Mouse (Mus musculus): ENCODE measurements around the gene Flvcr2.
A peak's percentile ranks its signal among the peaks of the same experiment; 100 is the strongest.
"Not testable (repeated sequence)": the region's sequence is repeated elsewhere in the genome, so short reads cannot be mapped to it uniquely, and the experiment has no call there.

The Flvcr2 gene

DNA sequence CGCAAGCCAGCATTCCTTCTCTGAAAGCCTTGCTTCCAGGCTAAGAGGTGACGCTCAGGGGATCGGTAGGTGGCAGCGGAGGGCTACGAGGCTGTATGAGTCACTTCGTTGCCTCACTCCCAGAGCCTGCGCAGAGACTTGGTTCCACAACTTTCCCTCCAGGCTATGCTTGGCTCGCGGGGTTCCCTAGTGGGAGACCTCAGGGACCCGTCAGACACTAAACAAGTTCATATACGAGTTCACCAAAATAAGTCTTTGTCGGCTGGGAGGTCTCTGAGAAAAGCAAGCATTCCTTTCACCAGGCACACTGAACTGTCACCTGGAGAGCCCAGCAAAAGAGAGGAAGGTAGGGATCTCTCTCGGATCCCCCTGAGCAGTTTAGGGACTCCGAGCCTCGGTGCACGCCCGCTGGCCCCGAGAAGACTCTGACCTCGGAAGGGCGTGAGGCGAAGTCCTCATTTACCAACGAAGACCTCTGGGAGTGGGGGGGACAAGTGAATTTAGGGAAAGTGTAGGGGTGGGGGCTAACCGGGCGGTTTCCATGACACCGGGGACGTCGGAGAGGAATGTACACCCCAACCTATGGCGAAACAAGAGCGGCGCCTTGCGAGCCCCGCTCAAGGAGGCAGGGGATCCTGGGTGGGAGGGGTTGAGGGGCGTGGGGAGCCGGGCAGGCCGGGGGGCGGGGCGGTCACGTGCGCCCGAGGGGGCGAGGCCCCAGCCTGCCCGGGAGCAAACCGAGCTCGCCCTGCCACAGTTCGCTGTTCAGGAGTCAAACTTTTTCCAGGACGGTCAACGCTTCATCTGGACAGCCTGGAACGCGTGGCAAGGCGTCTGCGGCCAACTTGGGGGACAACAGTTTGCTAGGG, at the start of gene Flvcr2:
Gene Flvcr2 (plus strand): TSS at position 713 of the 869 bp plus-strand sequence.
- DNase-seq (ENCODE audit: low read depth): peak; percentile 71

DNA sequence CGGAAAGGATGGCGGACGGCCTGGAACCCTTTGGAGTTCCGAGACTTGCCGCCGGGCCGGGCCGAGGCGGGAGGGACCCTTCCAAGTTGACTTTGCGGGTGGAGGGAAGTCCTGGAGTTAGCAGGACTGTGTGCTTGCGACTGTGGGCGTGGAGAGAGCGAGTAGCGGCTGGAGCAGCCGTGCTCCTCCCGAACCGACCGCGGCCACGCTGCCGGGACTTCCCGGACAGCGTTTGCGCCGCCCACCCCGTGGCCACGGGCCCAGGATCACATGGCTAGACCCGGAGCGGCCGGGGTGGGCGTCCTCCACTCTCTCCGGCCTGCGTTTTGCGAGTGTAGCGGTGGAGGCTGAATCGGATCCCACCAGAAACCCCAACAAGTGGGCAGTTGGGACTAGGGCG, 48.2 kb upstream of the Flvcr2 start:
- DNase-seq (ENCODE audit: low read depth): not testable (repeated sequence)

DNA sequence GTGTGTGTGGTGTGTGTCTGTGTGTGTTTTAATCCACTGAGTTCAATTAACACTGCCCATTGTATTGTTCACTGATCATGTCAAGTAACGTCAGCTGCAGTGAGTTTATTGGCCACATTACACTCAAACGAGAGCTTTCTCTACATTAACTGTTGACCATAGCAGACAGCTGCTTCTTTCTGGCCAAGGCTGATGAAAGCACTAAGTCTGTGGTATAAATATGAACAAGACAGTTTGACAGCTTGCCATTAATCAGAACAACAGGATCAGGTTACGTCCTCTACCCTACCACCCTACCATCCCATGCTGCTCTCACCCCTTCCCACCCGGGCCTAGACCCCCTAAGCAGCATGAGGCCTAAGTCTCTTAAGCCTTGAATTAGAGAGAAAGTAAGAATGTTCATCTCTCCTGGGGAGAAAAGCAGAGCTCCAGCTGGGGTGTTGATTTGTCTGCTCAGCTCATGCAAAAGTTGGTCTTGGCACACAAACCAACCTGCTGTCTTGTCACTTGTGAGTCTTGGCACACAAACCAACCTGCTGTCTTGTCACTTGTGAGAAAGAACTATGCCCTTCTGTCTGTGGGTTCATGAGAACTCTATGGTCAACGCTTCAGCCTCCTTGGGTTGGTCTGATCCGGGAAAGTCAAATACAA, 46.0 kb upstream of the Flvcr2 start:
- no peak for DNase-seq (ENCODE audit: low read depth)

DNA sequence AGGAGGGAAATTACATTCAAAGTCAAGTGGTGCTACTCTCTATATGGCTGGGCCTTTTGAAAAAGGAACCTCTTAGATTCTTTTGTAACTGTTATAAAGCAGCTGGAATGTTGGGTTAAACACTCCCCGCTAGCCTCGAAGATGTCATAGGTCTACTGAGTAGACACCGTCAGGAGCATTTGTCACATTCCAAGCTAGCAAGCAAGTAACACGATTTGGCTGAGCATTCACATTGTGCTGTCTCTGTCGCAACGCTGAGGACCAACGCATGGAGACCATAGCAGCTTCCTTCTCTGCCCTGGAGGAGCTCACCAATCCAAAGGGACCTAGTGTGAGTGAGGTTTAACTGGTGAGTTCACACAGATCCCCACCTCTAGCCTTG, 45.5 kb upstream of the Flvcr2 start:
- no peak for DNase-seq (ENCODE audit: low read depth)

DNA sequence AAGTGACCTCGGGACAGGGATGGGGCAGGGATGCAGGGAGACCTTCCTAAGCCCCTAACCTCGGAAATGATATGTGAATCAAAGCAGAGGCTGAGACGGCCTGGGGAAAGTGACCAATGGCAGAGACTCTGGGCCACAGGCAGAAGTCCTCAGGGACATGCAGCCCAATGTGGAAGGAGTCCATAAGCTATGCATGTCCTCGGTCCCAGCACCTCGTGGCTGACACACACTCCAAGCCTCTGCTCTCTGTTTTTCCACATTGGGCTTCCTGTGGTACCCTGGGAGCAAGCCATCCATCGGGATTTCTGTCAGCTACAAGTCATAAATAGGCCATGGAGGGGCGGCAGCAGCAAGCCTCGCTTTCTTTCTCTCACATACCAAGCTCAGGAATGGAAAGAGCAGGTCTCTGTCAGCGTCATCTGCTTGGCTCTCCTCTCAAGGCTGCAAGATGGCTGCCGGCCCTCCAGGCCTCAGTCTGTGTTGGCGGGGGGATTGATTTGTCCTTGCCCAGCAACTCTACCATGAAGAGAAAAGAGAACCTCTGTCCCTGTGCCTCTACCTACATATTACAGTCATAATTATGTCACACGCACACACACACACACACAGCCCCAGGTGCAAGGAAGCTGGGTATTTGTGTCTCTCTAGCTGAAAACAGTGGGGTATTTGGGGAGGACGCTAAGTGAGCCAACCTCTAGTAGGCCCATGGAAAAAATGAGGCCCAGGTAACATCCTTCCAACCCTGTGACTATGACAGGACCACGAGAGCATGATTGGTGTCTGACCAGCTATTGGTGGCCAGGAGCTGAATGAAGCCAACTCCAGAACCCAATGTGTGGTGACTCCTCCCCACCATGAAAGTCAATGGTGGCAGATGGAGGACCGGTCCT, 43.9 kb upstream of the Flvcr2 start:
- peak; percentile 49 for DNase-seq (ENCODE audit: low read depth)

DNA sequence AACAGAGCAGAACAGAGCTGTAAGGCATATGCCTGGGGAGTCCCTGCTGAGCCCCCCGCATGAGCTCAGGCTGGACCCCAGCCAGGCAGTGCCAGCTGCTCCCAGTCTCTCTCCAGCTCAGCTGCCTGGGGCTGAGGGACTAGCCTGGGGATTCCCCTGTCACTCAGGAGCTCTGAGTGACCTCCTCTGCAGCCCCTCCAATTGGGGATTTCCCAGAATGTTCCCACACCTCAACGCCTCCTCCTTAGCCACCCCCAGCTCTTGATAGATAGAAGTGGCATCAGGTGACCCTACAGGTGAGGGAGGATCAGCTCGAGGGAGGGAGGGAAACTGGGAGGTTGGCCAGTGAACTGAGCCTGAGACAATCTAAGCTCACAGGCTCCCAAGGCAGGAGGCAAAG, 42.8 kb upstream of the Flvcr2 start:
- DNase-seq (ENCODE audit: low read depth): peak; percentile 83

DNA sequence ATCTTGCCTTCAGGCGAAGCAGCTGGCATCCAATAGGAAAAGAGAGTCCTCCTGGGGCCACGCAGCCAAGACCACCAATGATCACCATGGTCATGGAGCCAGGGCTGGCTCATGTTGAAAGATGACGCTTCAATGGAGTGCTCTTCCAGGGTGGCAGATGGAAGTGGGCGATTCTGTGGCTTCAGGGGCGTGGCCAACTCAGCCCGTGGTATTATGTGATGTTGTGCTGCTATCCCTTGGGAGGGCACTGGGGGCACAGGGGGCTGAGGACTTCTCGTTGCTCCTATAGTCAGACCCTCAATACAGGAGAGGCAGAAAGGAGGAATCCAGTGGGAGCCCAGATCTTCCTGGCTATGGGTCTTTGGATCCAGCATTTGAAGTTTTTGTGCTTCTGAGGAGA, 41.8 kb upstream of the Flvcr2 start:
- peak; percentile 84 for DNase-seq (ENCODE audit: low read depth)

DNA sequence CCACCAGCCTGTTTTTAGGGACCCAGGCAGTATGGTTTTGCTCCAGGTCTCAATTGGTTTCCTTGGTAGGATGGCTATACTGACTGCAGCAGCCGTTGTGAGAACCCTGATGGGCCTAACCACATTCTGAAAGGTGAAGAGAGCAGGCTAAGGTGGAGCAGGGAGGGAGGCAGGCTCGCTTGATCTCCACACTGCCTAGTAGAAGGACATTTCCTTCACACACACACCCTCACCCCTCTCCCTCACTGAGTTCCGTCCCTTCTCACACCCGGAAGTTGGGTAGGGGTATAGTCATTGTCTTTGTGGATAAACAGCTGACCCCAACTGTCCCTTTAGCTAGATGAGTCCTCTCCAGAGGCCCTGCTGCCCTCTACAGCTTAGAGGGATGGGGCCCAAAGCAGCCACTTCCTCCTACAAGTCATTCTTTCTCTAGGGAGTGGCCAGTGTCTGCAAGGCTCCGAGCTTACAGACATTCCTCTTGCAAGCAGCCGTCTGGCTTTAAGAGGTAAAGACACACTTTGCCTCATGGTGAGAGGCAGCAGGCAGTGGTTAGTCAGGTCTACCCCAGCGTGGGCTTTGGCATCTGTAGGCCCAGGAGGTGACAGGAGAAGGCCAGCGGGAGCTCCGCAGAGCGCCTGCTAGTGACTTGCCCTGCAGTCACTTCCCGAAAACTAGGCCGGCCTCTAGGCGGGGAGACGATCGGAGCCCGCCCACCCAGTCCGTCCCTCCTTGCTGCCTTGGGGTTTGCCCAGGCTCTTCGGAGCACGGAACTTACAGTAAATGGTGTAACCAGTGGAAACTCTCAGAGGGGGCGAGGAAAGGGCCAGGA, 41.1 kb upstream of the Flvcr2 start:
- DNase-seq (ENCODE audit: low read depth): peak; percentile 93

DNA sequence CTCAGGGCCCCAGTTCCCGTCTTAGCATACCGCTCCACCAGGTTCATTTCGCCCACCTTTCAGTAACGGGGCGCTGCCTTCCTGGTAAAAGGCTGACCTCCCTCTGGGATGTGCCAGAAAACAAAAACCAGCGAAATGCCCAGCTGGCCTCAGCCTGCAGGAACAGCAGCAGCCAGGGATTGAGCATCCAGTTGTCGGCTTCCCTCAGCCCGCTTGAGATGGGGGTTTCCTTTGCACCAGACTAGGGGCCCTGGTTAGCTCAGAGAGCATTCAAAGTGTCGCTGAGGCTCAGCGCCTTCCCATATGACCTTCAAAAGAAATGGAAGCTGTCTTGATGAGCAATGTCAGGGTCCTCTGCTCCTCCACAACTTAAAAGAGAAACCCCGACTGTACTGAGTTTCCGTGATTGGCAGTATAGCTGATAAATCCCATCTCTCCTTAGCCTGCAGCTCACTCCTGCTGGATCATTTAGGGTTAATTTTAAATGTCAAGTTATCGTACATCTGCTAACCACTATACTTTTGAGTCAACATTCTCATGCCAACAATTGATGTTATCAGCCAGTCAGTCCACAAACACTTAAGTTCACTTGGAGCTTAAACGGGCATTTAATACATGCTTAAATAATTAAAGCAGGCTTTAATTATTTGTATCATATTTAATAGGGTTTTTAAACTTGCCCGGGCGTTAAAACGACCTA, 40.4 kb upstream of the Flvcr2 start:
- DNase-seq (ENCODE audit: low read depth): peak; percentile 79

DNA sequence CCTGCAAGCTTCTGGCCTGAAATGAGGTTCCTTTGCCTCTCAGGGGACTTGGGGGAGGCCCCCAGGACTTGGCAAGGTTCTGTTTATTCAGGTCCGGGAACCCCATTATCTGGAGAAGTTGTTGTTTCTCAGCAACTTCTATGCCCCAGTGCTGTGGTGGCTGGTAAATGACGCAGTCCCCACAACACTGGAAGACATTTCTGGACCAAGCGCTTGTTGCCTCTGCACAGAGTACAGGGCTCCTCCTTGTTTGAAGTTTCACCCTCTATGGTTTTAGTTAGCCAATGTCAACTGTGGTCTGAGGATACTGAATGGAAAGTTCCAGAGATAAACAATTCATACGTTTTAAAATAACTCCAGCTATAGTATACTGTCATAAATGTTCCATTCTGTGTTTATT, 39.4 kb upstream of the Flvcr2 start:
- peak; percentile 64 for DNase-seq (ENCODE audit: low read depth)

DNA sequence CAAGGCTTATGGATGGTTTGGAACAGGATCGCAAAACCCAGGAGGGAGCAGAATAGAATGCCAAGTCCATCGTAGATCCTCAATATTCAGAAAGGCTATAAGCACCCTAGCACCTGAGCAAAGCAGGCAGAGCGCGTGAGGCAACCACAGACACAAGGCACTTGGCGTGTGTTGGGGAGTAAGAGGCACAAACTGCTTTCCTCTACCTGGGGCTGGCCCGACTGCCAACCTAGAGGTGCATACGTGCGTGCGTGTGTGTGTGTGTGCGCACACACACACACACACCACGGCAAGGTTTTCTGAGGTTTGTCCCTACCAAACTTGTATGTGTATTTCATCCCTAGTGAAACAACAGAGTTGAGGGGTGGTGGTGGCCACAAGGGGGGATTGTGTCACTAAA, 38.9 kb upstream of the Flvcr2 start:
- peak; percentile 52 for DNase-seq (ENCODE audit: low read depth)

DNA sequence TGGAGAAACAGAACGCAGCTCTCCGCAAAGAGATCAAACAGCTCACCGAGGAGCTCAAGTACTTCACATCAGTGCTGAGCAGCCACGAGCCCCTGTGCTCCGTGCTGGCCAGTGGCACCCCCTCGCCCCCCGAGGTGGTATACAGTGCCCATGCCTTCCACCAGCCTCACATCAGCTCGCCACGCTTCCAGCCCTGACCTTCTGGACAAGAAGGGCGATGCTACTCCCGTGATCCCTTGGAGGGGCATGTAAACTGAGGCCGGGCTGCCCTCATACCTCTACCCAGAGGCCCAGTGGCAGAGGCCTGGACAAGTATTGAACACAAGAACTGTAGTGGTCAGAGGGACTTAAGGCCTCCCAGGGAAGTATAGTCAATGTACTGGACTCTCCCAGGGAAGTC, 37.8 kb upstream of the Flvcr2 start:
- no peak for DNase-seq (ENCODE audit: low read depth)

DNA sequence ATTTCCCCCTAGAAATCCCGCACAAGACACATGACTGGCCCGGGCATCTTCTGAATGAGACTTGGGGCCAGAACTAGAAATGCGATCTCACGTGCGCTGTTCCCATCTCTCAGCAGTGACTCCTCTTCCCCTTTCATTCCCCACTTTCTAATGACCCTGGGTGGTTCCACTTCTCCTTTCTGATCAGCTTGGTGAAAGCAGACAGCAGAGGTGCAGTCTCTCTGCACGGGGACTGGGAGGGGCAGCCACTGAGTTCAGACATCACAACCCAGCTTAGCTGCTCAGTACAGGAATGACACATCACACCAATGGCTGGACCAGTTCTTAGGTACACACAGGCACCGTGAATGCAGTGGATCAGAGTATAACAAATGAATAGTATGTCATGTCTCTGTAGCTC, 35.6 kb upstream of the Flvcr2 start:
- DNase-seq (ENCODE audit: low read depth): no peak

DNA sequence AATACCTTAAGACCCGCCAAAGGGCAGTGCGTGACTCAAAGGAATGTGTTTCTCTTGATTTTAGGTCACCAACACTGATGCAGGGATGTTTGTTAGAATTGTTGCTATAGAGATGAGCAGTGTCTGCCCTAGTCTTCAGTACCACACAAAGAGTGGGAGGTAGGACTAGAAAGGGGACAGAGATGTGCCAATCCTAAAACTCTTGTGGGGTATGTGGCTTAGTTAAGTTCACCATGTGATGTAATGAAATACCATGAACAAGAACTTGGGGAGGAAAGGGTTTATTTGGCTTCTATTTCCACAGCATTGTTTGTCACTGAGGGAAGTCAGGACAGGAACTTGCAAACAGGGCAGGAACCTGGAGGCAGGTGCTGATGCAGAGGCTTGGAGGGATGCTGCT, 33.8 kb upstream of the Flvcr2 start:
- peak; percentile 54 for DNase-seq (ENCODE audit: low read depth)

DNA sequence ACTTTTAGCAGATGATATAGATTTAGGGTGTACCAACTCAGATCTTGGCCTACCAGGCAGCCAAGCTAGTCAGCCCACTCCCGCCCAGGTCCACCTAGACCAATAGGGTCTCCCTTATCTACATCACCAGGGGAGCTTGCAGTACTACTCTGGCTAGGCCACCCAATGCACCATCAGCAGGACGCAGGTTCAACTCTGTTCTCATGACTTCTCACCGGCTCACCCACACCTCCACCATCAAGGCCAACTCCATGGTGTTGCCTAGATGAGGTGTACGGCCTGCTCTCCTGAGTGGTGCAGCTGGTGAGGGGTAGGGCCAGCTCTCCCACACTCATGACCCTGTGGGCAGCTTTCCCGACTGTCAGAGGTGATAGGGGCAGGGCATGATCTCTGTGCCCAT, 32.2 kb upstream of the Flvcr2 start:
- DNase-seq (ENCODE audit: low read depth): no peak

DNA sequence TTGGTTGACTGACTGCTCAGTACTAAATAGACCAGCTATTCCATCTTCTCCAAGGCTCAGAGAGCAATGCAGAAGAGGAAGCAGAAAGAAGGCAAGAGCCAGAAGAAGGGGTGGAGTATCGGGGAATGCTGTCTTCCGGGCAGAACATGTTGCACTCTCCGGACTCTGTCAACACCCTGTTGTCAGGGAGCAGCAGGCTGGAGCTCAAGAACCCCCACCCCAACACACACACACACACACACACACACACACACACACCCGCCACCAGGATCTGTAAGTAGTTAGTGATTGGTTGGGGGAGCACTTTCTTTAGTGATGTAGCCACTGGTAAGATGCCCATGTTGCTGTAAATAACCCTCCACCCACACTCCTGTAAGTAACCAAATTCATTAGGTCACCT, 21.0 kb upstream of the Flvcr2 start:
- no peak for DNase-seq (ENCODE audit: low read depth)

DNA sequence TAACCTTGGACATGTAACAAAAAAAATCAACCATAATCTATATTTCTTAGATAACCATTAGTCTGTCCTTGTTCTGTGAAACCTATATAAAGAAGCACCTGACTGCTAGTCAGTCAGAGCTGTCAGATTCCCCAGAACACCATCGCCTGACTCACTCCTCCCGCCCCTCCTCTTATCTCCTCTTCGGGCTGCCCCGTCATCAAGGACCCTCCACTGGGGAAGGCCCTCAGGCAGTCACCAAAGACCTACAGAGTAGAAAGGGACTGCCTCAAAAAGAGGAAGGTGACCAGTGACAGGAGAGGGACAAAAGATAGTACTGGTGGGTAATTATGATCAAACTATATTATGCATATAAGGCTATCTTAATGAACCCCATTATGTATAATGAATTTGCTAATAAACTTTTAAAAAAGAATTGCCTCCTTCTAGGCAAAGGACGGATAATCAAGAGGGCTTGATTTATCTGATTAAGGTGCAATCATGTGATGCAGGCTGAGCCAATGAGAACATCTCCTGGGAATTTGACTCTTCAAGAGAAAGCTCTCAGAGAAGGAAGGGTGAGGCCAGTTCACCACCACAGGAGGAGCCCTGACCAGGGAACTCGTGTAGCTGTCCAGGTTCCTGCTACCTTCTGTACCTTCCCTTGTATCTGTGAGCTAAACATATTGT, 19.5 kb upstream of the Flvcr2 start:
- no peak for DNase-seq (ENCODE audit: low read depth)

DNA sequence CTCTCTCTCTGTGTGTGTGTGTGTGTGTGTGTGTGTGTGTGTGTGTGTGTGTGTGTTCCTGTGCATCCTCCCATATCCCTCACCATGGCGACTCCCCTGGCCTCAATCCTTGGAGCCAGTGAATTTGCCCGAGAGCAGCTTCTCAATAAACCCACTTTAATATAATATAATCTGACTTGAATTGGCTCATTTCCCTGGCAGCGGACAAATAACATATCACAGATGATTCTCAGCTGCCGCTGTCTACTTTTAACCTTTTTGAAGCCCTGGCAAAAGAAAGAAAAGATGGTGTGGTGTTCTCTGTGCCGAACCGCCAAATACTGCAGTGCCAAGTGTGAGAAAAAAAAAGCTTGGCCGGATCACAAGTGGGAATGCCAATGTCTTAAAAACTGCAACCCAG, 18.2 kb upstream of the Flvcr2 start:
- DNase-seq (ENCODE audit: low read depth): no peak

DNA sequence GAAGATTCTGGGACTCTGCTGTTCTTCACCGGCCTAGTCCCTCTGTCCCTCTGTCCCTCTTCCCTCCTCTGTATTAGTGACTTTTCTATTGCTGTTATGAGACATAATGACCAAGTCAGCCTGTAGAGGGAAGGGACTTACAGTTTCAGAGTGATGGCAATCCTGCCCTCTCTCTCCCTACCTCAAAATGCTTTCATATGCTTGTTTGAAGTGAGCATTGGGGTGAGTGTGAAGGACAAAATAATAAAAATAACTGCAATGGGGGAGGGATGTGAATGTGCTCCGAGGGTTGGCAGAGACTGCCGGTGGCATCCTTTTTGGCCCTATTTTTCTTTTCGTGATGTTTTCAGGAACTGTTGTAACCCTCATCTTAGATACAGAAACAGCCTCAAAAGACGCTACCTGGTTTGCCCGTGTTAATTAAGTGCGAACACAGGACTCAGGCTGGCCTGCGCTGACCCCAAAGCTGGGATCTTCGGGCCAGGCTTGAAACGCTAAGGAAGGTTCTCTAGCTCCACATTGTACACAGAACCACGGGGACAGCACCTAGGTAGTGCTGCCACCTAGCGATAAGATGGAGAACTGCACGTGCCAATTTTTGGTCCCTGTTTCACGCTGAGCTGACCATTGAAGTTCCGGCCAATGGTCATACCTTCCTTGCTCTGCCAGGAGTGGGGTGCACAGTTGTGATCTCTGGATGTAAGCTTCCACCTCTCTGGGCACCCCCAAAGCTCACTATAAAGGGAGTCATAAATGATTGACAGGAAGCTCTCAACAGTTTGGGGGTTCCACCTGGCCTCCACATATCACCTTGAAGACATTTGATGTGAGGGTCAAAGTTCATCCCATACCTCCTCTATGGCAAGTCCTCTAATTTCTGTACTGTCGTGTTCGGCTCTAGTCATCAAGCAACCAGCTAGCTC, 17.1 kb upstream of the Flvcr2 start:
- DNase-seq (ENCODE audit: low read depth): peak; percentile 81

DNA sequence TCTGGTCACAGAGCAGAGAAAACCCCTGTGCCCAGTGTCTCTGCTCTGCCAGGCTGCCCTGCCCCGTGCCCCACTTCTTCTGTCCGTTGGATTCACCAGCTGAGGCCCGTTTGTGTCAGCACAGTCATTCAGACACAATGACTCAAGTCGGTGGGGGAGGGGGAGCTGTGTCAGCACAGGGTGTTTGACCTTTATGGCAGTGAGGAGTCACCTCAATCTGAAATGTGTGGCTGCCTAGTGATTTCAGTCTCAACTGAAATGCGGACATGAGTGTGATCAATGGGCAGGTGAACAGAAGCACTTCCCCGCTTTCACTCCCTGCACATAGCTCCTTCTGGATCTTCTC, 16.4 kb upstream of the Flvcr2 start:
- peak; percentile 78 for DNase-seq (ENCODE audit: low read depth)

Measured in induced T-regulatory cell, adult 2 months (primary cell).